In genomic region chr2:154459851-154460250, GRCm38 (mm10) we compare ENCODE assay signal across 8 mouse cellular contexts. TPM values are rescaled to one million over a fixed set of nuclear protein-coding genes. Genes with fewer than 3 reads are reported as not detected.
DNase-seq lines count a peak whose midpoint lies in the region; ATAC-seq lines count a peak whose summit lies in the region.

No protein-coding gene starts in this region.

- peak; percentile 61; the same call in 1 of the 2 replicates for ATAC-seq in hindbrain, embryonic 16.5 days

- H3K27ac ChIP-seq in hindbrain, embryonic 16.5 days (ENCODE audit: low read depth, low read length), result peak overlapping the region; percentile 44; the same call in 1 of the 2 replicates

- H3K4me2 ChIP-seq in hindbrain, embryonic 16.5 days (ENCODE audit: low read length), result 0 out of 2 replicates have a peak overlapping the region, but pooled peaks have one; percentile 5

- peaks cover 12% of the 10 kb centered on the region for H3K4me1 ChIP-seq in hindbrain, embryonic 16.5 days (ENCODE audit: control insufficient read depth, insufficient read depth, low read depth, low read length)

- DNase-seq in layer of hippocampus, adult 11-12 months (ENCODE audit: low spot score), result peak; percentile 69
- no peak for DNase-seq in layer of hippocampus, adult 9-10 months (ENCODE audit: low spot score)
- peak; percentile 89 for DNase-seq in cerebellum, adult 9-11 months
- DNase-seq in gastrocnemius, postnatal 10 days, result peak; percentile 61
- peak; percentile 68 to 70 for DNase-seq in layer of hippocampus, postnatal 36 days
- peak; percentile 64 for DNase-seq in neural tube, embryonic 10.5 days (ENCODE audit: extremely low spot score, low spot score)
- no peak for DNase-seq in B cell, adult 2 months

- 16% methylated on average over 4 of the region's 4 CpGs for WGBS in hindbrain, embryonic 16.5 days

- H3K9me3 ChIP-seq in hindbrain, embryonic 16.5 days (ENCODE audit: control insufficient read depth, low read length), result no peaks in the 10 kb centered on the region

- H3K4me3 ChIP-seq in hindbrain, embryonic 16.5 days (ENCODE audit: low read length), result no peak overlapping the region

- H3K36me3 ChIP-seq in hindbrain, embryonic 16.5 days (ENCODE audit: control insufficient read depth, insufficient read depth, low read length), result no peaks in the 10 kb centered on the region

- H3K9ac ChIP-seq in hindbrain, embryonic 16.5 days (ENCODE audit: low read depth, low read length), result no peak overlapping the region

- H3K27me3 ChIP-seq in hindbrain, embryonic 16.5 days (replicated peaks; ENCODE audit: control insufficient read depth, insufficient read depth, low read length), result no peaks in the 10 kb centered on the region

RNA-seq across cellular contexts. Expression of gene Cbfa2t2, which starts 23.6 kb away (rescaled TPM):
- total RNA-seq in gastrocnemius, postnatal 10 days (2021), result 10 to 100 TPM; 18.4 to 21.6 TPM
- polyA plus RNA-seq in hindbrain, embryonic 16.5 days (2015; fragmentation: Nextera tagmentation; extraction: Ambion mirVana), result 39.8 and 50.9 TPM in 2 replicates
- total RNA-seq in layer of hippocampus, postnatal 36 days (2021), result 10 to 100 TPM; 49.7 to 57.7 TPM

RNA-seq across cellular contexts. Expression of gene Snta1, which starts 52.0 kb away (rescaled TPM):
- total RNA-seq in gastrocnemius, postnatal 10 days (2021), result 100 to 1,000 TPM in 1 of 2 experiments, 10 to 100 TPM in 1; 95.6 to 128 TPM
- 14.0 and 15.1 TPM in 2 replicates for polyA plus RNA-seq in hindbrain, embryonic 16.5 days (2015; fragmentation: Nextera tagmentation; extraction: Ambion mirVana)
- total RNA-seq in layer of hippocampus, postnatal 36 days (2021), result 10 to 100 TPM; 42.3 to 48.0 TPM

Comparison
In these comparisons a context has a peak if more than half of its experiments do, and no peak if none do; other contexts are left out.
1. DNase-seq: peak in layer of hippocampus, adult 11-12 months (single experiment), cerebellum, adult 9-11 months (single experiment), gastrocnemius, postnatal 10 days (single experiment), layer of hippocampus, postnatal 36 days (2 of 2) and neural tube, embryonic 10.5 days (single experiment); none in layer of hippocampus, adult 9-10 months (single experiment) and B cell, adult 2 months (0 of 2).